Comparison of ENCODE assay signal across 24 mouse cellular contexts in genomic region chr12:83092001-83092400, GRCm38 (mm10).
"Had no signal": no experiment of that assay in that cellular context is flagged by ENCODE, and none has a peak within 500 bp of the region (broad histone marks: within the 10 kb centered on the region; RNA-seq: fewer than 3 reads in every experiment).

No protein-coding gene starts in this region.

- H3K36me3 ChIP-seq: limb, embryonic 12.5 days; limb, embryonic 15.5 days; midbrain, embryonic 12.5 days; midbrain, embryonic 15.5 days; neural tube, embryonic 12.5 days; neural tube, embryonic 15.5 days had no signal

- H3K4me1 ChIP-seq: limb, embryonic 12.5 days; limb, embryonic 15.5 days; midbrain, embryonic 12.5 days; midbrain, embryonic 15.5 days; neural tube, embryonic 12.5 days; neural tube, embryonic 15.5 days had no signal

- H3K27me3 ChIP-seq: limb, embryonic 12.5 days; limb, embryonic 15.5 days; midbrain, embryonic 12.5 days; midbrain, embryonic 15.5 days; neural tube, embryonic 12.5 days; neural tube, embryonic 15.5 days had no signal

- H3K4me2 ChIP-seq: limb, embryonic 12.5 days; limb, embryonic 15.5 days; midbrain, embryonic 12.5 days; midbrain, embryonic 15.5 days; neural tube, embryonic 12.5 days; neural tube, embryonic 15.5 days had no signal

- H3K9me3 ChIP-seq: limb, embryonic 12.5 days; limb, embryonic 15.5 days; midbrain, embryonic 12.5 days; midbrain, embryonic 15.5 days; neural tube, embryonic 12.5 days; neural tube, embryonic 15.5 days had no signal

- H3K27ac ChIP-seq: kidney, postnatal 0 days; layer of hippocampus, adult 2 months; left cerebral cortex, adult 2 months; limb, embryonic 12.5 days; limb, embryonic 15.5 days; midbrain, embryonic 12.5 days; midbrain, embryonic 15.5 days; neural tube, embryonic 12.5 days; neural tube, embryonic 15.5 days; stomach, postnatal 0 days had no signal

- ATAC-seq: intestine, postnatal 0 days; midbrain, embryonic 15.5 days had no signal

- H3K4me3 ChIP-seq: layer of hippocampus, adult 2 months; left cerebral cortex, adult 2 months; limb, embryonic 12.5 days; limb, embryonic 15.5 days; midbrain, embryonic 12.5 days; midbrain, embryonic 15.5 days; neural tube, embryonic 12.5 days; neural tube, embryonic 15.5 days had no signal

- DNase-seq: kidney, adult 2 months; kidney, postnatal 25 days; layer of hippocampus, adult 9-11 months; left cerebral cortex, postnatal 4 days; lung, adult 2 months; lung, postnatal 14 days; lung, postnatal 4 days; right cerebral cortex, adult 18-20 months; right cerebral cortex, postnatal 14 days; right cerebral cortex, postnatal 4 days; thymus, adult 2 months; thymus, postnatal 14 days; thymus, postnatal 4 days had no signal

- H3K9ac ChIP-seq: limb, embryonic 12.5 days; limb, embryonic 15.5 days; midbrain, embryonic 12.5 days; midbrain, embryonic 15.5 days; neural tube, embryonic 12.5 days; neural tube, embryonic 15.5 days had no signal
